Mouse (Mus musculus) spleen, postnatal 10 days (tissue): ENCODE measurements around the gene Zbtb8a.
"Not testable (repeated sequence)": the region's sequence is repeated elsewhere in the genome, so short reads cannot be mapped to it uniquely, and the experiment has no call there.

ENCODE experiments used
- DNase-seq, 2 experiments: peaks; one replicate each; pipeline ENCODE4 v3.0.0; 2021 to 2022; ENCODE audit warnings: low spot score in 2 of 2

Zbtb8a gene

DNA sequence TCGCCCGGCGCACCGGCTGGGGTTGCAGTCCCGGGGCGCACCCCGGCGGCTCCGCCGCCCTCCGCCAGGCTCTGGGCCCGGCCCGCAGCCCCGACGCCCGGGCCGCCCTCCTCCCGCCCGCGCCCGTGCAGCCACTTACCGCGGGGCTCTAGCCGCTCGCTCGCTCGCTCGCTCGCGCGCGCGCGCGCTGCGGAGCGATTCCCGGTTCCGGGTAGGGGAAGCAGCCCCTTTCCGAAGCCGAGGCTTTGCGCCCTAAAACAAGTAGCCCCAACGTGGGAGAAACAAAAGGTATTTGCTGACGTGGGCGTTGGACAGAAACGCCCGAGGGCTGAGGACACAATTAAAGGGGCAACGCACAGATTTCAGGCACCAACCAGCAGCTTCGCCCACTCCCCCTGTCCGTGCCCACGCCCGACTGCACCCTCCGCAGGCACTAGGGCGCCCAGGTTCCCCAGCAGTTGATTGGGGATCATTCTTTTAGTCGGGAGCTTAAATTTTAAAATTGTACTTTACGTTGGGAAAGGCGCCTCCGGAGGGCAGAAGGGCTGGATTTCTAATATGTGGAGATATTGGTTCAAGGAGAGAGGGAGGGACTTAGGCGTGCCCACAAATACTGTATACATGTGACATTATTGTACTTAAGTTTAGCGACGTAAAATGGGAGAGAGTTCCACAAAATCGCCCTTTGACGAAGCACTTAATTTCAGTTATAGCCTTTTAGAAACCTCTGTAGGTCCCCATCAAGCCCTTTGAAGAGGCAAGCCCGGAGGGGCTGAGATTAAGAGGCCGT, at the start of gene Zbtb8a:
TSS of gene Zbtb8a (minus strand) at position 516 of the 790 bp plus-strand sequence.
- peak; percentile 54 to 58 for DNase-seq

DNA sequence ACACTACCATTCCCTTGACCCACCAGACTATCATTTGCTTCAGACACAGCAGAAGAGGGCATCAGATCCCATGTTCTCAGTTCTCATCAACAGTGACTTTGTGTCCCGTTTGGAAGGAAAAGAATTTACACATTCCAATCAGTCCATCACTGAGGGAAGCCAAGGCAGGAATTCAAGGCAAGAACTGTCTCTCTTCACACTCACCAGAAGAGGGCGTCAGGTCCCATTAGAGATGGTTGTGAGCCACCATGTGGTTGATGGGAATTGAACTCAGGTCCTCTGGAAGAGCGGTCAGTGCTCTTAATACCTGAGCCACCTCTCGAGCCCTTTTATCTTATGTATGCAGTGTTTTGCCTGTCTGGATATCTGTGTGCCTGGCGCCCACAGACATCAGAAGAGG, 40.4 kb upstream of the Zbtb8a start:
- no peak for DNase-seq

GRCm38 (mm10) chr4:129416478-129416877, 38.6 kb upstream of the Zbtb8a start:
- DNase-seq: no peak

DNA sequence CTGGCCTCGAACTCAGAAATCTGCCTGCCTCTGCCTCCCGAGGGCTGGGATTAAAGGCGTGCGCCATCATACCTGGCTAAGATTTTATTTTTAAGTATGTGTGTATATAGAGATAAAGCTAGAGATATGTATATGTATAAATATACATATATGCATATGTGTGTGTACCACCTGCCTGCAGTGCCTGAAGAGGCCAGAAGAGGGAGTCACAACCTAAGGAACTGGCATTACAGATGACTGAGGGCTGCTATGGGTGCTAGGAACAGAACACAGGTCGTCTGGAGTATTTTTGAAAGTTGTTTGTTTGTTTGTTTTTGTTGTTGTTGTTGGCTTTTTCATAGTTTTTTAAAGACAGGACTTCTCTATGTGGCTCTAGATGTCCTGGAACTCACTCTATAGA, 38.0 kb upstream of the Zbtb8a start:
- no peak for DNase-seq

DNA sequence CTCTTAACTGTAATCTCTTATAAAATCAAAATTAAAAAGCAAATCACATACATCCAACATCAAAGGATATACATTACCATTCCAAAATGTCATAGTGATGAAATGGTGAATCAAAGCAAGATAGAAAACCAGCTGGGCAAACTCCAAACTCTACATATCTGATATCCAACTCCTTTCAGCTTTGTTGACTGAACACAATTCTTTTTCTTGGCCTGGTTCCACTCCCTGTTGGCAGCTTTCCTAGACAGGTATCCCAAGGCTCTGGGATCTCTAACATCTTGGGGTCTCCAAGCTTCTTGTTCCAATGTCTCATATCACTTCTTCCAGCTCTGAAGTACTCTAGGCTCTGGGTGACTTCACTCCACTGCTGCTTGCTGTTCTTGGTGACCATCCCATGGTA, 33.1 kb upstream of the Zbtb8a start:
- no peak for DNase-seq

DNA sequence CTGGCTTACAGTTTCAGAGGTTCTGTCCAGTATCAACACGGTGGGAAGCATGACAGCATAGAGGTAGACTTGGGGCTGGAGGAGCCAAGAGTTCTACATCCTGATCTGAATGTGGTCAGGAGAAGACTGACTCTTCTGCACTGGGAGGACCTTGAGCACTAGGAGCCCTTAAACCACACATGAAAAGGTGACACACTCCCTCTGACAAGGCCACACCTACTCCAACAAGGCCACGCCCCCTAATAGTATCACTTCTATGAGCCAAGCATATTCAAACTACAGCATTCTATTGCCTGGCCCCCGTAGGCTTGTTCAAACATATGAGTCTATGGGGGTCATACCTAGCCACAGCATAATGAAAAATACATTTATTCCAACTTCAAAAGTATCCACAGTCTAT, 32.6 kb upstream of the Zbtb8a start:
- not testable (repeated sequence) for DNase-seq

- DNase-seq: peak; percentile 27 to 55
Measured at GRCm38 (mm10) chr4:129406447-129406846, 28.5 kb upstream of the Zbtb8a start.

GRCm38 (mm10) chr4:129399813-129400212, 21.9 kb upstream of the Zbtb8a start:
- DNase-seq: no peak

- DNase-seq: no peak
Measured at GRCm38 (mm10) chr4:129396960-129397359, 19.0 kb upstream of the Zbtb8a start.

GRCm38 (mm10) chr4:129394089-129394870, 16.4 kb upstream of the Zbtb8a start:
- DNase-seq: no peak

DNA sequence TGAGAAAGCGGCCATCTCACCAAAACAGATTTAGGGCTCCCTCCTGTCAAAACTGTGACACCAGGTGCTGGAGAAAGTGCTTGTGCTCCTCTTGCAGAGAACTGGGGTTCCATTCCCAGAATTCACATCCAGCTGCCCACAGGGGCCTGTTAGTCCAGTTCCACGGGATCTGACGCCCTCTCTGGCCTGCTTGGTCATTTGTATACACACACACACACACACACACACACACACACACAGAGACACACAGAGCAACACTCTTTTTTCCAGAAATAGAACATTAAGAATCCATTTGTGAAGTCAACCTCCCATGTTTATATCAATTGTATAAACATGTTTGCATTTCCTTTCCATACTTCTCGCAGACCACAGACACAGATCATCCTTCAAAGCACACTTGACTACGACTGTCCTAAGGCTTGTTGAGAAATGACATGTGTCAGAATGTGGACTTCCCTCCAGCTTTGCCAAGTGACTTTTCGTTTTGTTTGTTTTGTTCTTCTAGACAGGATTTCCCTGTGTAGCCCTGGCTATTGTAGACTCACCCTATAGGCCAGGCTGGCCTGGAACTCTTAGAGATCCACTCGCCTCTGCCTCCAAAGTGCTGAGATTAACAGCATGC, 13.1 kb upstream of the Zbtb8a start:
- no peak for DNase-seq

- no peak for DNase-seq
Measured at GRCm38 (mm10) chr4:129390216-129390743, 12.4 kb upstream of the Zbtb8a start.

DNA sequence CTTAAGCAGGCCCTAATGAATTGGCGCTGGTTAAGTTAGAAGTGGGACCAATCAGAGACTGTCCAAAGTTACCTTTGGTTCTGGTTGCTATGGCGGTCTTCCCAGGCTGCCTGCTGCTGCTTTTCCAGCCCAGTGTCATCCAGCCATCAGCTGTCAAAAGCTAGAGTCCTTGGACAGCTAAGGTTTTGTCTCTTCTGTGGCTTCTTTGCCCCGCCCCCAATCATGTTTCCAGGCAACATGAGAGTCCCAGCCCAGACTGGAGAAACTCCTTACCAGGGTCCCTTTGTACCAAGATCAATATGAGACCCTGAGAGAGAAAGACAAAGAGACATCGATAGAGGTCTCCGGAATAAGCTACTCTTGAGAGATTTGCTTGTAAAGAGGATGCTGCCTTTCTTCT, 10.5 kb upstream of the Zbtb8a start:
- no peak for DNase-seq

GRCm38 (mm10) chr4:129386989-129387388, 9.1 kb upstream of the Zbtb8a start:
- no peak for DNase-seq

DNA sequence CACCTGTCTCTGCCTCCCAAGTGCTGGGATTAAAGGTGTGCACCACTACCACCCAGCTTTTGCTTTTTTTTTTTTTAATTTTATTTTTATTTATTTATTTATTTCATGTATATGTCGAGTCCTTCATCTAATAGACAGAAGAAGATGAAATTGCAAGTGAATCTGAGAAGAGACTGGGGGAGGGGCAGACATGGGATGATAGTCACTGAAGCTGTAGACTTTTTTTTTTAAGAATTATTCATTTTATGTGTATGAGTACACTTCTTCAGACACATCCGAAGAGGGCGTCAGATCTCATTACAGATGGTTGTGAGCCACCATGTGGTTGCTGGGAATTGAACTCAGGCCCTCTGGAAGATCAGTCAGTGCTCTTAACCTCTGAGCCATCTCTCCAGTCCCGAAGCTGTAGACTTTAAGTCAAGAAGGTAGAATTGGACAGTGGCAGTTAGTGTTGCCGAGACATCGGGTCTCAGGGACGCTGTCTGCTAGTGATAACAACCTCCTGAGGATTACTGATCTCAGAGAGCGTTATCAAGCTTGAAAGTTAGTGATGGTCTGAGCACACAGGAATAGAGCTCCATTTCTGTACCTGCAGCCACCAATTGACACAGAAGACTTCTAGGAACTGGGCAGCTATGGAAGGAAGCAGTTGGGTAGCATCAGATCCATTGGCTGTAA, 8.5 kb upstream of the Zbtb8a start:
- no peak for DNase-seq

DNA sequence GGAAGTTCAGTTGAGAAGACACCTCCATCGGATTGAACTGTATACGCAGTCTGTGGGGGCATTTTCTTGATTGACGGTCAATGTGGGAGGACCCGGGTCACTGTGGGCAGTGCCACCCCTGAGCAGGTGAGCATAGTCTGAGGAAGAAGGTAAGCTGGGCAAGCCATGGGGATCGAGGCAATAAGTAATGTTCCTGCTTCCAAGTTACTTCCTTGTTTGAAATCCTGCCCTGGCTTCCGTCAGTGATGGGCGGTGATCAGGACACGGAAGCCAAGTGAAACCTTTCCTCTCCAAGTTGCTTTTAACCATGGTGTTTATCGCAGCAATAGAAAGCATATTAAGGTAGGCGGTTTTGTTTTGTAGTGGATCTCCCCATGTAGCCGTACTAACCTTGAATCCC, 7.8 kb upstream of the Zbtb8a start:
- no peak for DNase-seq

GRCm38 (mm10) chr4:129384440-129384839, 6.5 kb upstream of the Zbtb8a start:
- DNase-seq: no peak

- DNase-seq: no peak
Measured at GRCm38 (mm10) chr4:129383586-129383985, 5.7 kb upstream of the Zbtb8a start.

DNA sequence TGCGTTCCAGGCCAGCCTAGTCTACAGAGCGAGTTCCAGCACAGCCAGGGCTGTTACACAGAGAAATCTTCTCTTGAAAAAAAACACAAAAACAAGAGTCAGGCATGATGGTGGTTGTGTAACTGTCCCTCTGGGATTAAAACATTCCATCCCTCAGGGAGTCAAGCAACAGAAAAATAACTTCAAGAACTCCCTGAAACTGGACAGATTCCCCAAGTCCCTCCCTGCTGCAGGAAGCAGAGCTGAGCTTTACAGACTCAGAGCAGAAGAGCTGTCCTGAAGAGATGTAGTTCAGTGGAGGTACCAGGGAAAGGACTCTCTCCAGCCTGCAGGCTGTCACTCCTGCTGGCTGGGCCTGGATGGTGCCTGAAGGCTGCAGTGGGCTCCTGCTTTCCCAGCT, 4.6 kb upstream of the Zbtb8a start:
- no peak for DNase-seq

DNA sequence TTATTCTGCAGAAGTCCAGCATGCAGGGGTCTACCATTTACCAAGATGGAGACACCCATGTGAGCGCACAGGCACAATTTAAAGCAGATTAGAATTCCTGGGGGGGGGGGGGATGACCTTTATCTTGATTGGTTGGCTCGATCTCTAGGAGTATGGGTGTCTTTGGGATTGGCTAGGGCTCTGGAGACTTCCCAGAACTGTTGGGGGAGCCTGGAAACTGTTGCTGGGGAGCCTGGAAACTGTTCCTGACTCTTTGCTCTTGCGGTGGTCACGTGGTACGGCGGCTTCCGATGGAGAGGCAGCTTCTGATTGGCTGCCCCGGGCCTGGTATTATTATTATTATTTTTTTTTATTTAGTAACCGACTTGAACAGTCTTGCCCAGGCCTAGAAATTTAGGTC, 4.1 kb upstream of the Zbtb8a start:
- no peak for DNase-seq

- DNase-seq: no peak
Measured at GRCm38 (mm10) chr4:129381148-129381547, 3.2 kb upstream of the Zbtb8a start.

GRCm38 (mm10) chr4:129379805-129380204, 1.9 kb upstream of the Zbtb8a start:
- DNase-seq: no peak
